Mouse (Mus musculus): ENCODE measurements around the gene Ephx4. TPM values are rescaled to one million over a fixed set of nuclear protein-coding genes. Genes with fewer than 3 reads are reported as not detected.

The Ephx4 gene
- polyA plus RNA-seq (2012; rRNA removed): 1.7 and 3.9 TPM in 2 replicates

GRCm38 (mm10) chr5:107402436-107402835, at the start of gene Ephx4:
TSS of gene Ephx4 (plus strand) at chr5:107402736.

GRCm38 (mm10) chr5:107431249-107431648, 28.7 kb downstream of the Ephx4 start, which contains the start of gene Lpcat2b:
TSS of gene Lpcat2b (plus strand) at chr5:107431549.

DNA sequence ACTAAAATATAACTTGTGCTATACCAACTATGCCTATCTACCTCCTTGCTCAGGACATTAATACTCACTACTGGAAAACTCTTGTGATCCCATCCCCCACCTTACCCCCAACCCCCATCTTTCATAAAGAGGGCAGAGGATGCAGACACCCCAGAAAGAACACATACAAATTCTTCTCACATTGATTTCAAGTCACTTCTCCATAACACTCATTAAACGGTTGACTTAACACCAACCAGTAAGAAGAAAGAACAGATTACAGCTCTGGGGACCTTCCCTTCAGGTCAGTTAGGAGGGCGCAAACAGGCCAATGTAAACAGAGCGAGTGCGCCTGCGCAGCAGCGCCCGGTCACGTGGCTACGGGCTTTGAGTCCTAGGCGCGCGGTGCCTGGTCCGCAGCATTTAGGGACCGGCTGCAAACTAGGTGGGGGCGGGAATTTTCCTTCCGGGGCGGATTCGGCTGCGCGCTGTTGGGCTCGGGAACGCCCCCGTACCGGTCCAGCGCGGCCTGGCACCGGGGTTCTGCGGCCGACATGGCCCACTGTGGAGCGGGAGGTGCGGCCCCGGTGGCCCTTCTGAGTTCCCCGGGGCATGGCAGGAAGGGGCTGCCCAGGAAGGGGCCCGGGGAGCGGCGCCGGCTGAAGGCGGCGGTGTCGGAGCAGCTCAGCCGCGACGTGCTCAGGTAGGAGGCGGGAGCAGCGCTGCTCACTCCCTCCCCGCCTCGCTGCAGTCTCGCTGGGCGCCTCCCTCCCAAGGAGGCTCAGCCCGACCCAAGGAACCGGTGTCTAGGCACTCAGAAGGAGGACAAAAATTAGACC, 35.1 kb downstream of the Ephx4 start, which contains the start of gene Btbd8:
Btbd8 (plus strand) TSS at position 534 of the 818 bp plus-strand sequence.

Other genes with a start within 250 kb of the Ephx4 start
- 49.2 and 60.8 TPM in 2 replicates for gene Tgfbr3, start 113.1 kb upstream of the Ephx4 start, polyA plus RNA-seq (2012; rRNA removed)
- 3.0 and 3.6 TPM in 2 replicates for gene Brdt, start 71.6 kb upstream of the Ephx4 start, polyA plus RNA-seq (2012; rRNA removed)
- gene Lpcat2b, start 28.8 kb downstream of the Ephx4 start, polyA plus RNA-seq (2012; rRNA removed): not detected in 2 replicates
- gene Btbd8, start 35.3 kb downstream of the Ephx4 start, polyA plus RNA-seq (2012; rRNA removed): 1.0 and 1.1 TPM in 2 replicates
- 0.03 TPM in 1 of 2 replicates, not detected in the other for gene Gm42669, start 104.9 kb downstream of the Ephx4 start, polyA plus RNA-seq (2012; rRNA removed)
- gene 1700028K03Rik, start 132.0 kb downstream of the Ephx4 start, polyA plus RNA-seq (2012; rRNA removed): 0.02 TPM in 1 of 2 replicates, not detected in the other
- gene Rpap2, start 194.6 kb downstream of the Ephx4 start, polyA plus RNA-seq (2012; rRNA removed): 2.5 and 2.9 TPM in 2 replicates
- gene Glmn, start 195.2 kb downstream of the Ephx4 start, polyA plus RNA-seq (2012; rRNA removed): 0.66 and 0.70 TPM in 2 replicates